Mouse (Mus musculus) erythroblast, embryonic 14.5 days (primary cell): ENCODE measurements around the gene Trmt112.

Source experiments
- GATA1 ChIP-seq: IDR thresholded peaks from 2 replicates; pipeline ENCODE4 v1.6.1; 2012; ENCODE audit warnings: low read length, inconsistent platforms, mixed read lengths
- TAL1 ChIP-seq: IDR thresholded peaks from 3 replicates; pipeline ENCODE4 v1.6.1; 2012; ENCODE audit warnings: low read length, inconsistent platforms, mixed read lengths

DNA sequence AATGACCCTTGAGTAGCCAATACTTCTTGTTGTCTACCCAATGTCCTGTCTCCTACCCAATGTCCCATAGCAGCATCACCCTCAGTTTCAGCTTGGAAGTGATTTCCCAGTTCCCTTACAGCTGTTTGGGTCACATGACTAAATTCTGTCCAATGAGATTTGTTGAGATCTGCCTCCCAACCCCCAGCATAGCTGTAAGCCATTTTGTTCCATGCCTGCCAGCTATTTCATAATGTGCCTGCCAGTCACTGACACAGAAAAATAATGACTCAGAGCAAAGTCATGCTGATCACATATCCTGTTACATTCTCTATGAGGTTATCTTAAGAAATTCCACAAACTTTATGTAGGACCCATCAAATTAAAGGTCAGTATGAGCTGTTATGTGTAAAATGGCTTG is 32.7 kb upstream of the Trmt112 start:
- no peak for TF ChIP-seq GATA1
- TF ChIP-seq TAL1 = no peak
